Mouse (Mus musculus) embryo, embryonic 11.5 days (tissue): ENCODE results near the gene Cnp.
"Not testable (repeated sequence)": the region's sequence is repeated elsewhere in the genome, so short reads cannot be mapped to it uniquely, and the experiment has no call there.

Source experiments
- DNase-seq: peaks from one replicate; pipeline ENCODE4 v3.0.0-alpha.2; 2012; ENCODE audit warnings: low read depth, low spot score

Gene Cnp

DNA sequence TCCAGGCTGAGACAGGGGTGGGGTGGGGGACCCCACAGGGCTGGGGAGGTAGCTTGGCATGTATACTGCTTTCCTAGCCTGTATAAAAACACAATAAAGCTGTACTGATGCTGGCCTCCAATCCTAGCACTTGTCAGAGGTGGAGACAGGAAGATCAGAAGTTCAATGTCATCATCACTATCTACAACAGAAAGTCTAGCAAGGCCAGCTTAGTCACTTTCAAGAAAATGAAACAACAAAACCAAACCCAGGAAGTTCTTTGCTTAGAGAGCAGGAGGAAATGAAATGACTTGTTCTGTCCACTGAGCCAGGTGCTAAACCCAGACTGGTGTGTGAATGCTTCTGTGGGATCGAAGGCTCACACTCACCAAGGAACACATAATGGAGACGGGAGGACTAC lies 13.8 kb downstream of the Cnp start:
- DNase-seq = no peak

DNA sequence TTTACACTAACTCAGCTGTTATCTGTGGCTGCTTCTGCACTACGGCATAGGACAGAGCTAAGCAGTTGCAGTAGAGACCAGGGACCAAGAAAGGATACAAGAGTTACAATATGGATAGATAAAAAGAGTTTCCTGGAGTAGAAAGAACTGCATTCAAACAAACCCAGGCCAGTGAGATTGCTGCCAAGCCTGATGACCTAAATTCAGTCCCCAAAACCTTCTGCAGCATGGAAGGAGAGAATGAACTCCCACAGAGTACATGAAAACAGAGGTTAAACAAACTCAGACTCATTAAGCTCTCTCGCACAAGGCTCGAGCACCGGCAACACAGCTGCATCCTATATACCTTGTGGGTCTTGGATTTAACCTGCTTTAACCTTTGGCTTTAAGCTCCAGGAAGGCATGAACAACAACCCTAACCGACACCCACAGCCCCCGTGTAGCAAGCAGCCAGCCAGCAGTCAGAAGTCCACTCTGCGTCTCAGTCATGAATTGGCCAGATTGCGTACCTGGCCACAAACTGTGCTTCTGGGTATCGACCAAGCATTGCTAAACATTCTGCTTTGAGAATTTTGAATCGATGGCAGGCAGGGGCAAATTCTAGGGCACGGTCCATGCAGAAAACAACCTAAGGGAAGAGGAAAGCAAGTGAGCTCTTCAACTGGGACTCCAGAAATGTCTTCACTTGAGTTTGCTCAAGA lies 17.8 kb downstream of the Cnp start:
- no peak for DNase-seq

DNA sequence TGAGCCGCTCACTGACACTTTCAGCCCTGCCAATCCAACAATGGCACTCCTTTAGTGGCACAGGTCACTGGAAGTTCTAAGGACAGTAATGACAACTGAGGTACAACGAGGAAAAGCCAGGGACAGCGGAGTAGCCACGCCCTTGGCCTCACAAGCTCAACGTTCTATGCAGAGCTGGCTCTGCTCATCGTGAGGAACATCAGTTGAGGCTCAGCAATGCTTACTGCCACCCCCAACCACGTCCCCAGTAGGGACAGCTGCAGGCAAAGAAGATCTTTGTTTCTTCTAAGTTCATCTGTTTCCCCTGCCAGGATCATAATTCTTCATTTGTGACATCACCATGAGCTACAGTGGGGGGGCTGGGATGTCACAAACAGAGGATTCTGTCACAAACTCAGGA lies 19.9 kb downstream of the Cnp start:
- no peak for DNase-seq

DNA sequence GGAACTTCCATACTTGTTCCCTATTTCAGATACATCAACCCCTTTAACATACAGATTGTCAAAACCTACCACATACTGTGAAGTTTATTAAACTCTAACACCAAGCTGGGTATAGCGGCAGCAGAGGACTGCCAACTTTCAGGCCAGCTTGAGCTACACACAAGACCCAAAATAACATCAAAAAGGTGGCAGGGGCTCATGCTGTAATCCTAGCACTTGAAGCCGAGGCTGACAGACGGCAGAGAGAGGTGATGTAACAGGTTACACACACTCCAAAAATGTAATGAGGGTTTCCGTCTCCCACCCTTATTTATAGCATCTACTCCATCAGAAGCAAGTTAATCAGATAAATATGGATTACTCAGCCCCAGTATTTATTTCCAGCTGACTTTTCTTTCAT lies 20.8 kb downstream of the Cnp start:
- DNase-seq = no peak

DNA sequence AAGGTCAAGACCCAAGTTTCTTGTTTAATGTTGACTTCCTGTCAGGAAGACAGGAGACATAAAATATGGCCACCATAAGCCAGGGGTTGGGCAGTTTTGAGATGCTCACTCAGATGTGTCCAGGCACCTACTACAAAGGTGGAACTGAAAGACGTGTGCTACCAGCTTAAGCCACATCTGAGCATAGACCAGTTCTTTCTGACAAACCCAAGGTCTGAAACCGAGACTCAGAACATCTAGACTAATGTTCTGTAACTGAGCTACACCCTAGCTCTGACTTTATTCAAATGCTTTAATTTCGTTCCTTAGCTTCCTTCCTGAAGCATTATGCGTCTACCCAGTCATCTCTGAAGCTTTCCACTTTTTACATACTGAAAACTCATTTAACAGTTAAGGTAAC lies 23.4 kb downstream of the Cnp start:
- DNase-seq = no peak

DNA sequence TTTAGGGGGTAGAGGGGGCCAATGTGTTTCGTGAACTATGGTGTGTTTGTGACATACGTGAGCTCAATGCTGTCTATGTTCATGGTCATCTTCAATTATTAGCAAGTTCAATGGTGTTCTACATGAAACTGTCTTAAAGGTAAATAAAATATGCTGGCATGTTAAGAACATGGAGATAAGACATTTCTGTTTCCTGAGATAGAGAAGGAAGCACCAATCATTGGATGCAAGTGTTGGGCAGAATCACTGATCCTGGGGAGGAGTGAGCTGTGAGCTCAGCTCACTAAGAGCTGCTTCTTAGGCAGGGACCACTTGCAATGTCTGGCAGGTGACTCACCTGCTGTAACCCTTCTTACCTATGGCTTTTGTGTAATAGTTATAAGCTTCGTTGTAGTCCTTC lies 26.7 kb downstream of the Cnp start:
- no peak for DNase-seq

DNA sequence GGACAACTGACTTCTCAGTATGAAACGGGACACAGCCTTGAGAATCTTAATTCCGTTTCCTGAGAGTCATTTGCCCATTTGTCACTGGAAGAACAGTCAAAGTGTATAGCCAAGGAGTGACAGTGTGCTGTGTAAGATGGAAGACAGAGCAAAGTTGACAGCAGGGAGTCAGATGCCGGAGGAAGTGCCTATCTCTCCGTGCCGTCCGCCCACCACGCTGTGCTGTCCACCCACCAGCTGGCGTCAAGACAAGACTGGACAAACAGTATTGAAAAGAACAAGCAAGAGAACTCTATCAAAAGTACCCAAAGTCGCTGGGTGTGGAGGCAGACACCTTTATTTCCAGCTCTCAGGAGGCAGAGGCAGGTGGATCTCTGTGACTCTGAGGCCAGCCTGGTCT lies 28.5 kb downstream of the Cnp start:
- no peak for DNase-seq

DNA sequence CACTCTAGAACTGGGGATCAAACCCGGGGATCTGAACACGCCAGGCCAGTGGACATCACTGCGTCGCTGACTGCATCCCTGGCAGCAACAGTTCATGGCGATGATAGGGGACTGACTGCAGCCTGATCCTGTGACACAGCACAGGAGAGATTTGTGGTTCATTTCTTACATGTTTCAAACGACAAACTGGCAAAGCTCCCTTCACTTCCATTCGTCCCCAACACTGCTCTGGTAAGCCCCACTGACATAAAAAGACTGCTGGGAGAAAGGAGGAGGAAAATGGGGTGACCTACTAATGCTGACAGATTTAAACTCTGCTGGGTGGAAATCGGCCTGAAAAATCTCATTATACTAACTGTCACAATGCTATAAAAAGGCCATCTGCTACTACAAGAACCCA lies 29.1 kb downstream of the Cnp start:
- no peak for DNase-seq

DNA sequence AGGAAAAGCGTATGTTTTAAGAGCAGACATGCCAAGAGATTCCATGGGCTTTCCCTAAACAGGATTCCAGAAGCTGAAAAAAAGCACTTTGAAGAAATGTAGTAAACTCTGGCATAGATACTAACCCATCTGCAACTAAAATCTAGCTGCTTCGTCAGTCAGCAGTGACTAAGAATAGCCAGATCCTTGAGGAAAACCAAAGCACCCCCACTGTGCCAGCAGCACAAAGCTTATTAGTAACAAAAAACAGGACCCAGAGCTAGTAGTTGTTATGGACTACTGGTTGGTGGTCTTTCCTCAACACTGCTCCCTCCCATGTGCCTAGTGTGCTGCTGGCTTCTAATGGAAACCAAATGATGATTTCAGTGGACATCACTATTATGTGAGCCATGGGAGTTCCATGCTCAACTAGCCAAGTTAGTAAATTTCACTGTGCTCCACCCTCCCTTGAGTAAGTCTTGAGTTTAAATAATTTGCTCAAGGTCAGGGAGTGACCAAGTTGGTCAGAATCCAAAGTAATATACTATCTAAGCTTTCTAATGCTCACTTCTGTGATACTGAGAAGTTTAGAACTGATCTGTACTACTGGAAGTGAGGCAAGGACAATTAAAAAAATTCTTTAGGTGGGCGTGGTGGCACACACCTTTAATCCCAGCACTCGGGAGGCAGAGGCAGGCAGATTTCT lies 29.8 kb downstream of the Cnp start:
- DNase-seq = no peak

DNA sequence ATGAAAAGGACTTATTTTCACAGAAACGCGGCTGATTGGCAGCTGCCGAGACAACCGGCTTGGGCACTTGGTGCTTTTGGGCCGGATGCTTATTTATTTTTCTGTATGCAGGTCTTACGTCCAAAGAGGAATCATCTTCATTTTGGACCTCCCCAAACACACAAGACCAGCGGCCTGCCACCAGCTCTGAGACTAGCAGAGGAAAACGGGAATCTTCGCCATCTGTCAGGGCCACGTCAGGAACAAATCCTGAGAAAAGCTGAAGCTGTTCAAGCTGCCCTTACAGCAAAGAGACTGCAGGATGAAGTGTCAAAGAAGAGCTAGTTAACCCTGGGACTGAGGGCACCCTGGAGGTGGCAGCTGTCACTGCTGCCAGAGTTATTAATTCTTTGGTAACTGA lies 30.7 kb downstream of the Cnp start:
- DNase-seq = no peak

DNA sequence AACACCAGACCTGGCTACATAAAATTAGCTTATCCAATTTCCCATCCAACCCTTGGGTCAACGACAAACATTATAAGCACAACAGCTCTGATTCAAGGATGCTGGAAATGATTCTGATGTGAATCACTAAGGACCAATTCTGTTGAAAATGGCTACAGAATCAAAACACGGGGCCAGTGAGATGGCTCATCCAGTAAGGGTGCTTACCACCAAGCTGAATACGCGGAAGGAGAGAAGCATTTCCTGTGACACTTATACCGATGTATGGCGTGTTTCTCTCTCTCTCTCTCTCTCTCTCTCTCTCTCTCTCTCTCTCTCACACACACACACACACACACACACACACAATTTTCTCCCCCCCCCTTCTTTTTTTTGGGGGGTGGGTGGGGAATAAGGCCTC lies 32.4 kb downstream of the Cnp start:
- DNase-seq = no peak

DNA sequence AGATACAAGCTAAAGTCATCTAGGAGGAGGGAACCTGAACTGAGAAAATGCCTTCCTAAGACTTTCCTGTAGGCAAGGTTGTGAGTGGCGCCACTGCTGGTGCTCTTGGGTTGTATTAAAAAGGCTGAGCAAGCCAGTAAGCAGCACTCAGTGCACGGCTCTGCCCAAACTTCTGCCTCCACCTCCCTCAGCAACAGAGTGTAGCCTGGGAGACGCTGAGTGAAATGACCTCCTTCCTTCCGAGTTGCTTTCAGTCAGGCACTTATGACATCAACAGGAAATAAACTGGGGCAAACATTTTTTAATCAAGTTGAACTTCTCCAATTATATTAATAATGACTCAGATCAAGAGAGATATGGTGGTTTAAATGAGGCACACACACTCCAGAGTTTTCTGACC lies 34.1 kb downstream of the Cnp start:
- DNase-seq = no peak

DNA sequence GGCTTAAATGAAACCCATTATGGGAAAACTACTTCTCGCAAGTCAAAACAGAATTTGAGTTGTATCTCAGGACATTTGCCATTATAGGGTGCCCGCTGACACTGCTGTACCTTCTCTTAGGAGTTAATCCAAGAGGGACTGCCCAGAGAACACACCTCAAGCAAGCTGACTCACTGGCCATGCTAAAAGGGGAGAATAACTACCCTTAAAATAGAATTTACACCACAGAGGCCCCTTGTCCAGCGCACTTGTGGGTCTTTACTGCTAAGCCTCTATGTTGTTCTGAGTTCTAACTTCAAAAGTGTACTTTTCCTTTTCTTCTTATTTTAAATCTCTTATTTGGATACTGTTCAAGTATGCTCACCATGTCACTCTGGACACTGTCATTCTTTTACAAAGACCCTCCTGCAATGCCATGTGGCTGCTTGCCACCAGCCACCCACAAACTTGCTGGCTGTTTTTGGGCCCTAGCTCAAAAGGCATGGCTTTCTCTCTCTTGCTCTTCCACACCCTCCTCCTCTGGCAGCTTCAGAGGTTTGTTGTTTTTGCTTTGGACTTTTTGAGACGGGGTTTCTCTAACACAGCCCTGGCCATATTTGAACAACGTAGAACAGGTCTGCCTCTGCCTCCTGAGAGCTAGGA lies 34.8 kb downstream of the Cnp start:
- DNase-seq = no peak

DNA sequence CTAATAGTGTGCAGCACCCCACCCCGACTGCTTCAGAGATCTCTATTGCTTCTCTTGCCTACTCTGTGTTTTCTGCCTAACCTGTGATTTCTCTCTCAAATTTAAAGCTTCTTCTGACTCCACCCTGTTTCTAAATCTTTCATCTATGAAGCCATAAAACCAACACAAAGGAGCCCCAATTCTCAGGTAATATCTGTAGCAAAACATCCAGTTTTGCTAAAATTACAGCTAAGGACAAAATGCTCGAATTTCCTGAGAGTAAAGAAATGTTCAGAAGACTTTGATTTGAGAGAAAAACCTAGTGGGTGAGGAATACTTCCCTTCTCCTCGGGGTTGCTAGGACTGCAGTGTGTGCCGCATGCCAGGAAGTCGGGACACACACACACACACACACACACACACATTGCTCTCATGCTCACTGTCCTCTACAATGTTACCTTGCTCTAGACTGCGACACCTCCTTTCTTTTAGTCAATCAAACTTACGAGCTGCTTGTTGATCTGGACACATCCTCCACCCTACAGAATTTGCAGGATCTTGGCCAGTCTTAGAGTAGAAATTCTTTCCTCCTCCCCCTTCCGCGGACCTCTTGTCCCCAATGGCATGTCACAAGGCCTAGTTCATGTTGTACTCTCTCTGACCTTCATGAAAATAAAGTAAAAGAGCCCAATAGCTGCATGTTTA lies 35.4 kb downstream of the Cnp start:
- no peak for DNase-seq

DNA sequence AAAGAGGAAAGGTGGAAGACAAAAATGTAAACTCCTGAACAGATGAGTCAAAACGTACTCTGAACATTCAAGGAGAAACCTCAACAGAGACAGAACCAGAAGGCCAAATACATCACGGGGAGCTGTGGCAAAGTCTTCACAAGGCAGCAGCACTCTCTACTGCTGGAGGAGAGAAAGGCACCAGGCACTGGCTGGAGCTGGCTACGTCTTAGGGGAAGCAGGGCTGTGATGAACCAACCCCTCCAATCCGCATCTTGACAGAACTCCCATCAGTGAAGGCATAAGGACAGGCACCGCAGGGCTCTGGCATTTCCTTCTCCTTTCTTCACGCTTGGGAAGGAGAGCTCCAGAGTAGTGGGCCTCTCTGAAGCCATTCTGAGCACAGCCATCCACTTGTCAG lies 36.9 kb downstream of the Cnp start:
- DNase-seq = no peak

DNA sequence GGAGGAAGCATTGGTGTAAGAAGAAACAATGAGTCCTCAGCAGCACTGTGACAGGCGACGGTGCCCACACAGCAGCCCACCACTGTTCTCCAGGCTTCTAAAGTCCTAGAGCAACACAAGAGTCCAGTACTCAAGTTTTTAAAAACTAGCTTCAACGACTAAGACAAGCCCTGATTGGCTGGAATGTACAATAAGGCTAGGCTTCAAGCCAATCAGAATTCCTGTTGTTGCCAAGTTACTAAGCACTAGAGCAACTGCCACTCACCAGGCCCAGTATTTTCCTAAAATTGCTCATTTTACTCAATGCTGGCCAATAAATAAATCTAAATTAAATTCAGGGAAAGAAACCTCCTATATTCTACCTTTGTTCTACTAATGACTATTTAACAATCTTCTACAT lies 38.5 kb downstream of the Cnp start:
- no peak for DNase-seq

DNA sequence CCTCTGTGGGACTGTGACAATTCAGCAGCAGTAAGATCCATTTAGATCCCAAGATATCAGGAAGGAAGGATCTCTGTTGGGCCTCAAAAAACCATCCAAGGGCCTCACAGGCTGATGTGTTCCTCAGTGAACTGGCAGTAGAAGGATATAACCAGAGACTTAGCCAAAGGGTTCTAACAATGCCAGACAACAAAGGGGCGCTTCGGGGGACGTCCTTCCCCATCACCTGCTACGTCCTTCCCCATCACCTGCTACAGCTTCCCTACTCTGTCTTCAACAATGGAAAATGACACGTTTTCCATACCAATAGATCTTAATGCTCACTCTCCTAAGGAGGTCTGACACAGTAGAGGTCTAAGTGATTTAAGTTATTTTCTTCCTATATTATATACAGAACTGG lies 41.6 kb downstream of the Cnp start:
- no peak for DNase-seq

DNA sequence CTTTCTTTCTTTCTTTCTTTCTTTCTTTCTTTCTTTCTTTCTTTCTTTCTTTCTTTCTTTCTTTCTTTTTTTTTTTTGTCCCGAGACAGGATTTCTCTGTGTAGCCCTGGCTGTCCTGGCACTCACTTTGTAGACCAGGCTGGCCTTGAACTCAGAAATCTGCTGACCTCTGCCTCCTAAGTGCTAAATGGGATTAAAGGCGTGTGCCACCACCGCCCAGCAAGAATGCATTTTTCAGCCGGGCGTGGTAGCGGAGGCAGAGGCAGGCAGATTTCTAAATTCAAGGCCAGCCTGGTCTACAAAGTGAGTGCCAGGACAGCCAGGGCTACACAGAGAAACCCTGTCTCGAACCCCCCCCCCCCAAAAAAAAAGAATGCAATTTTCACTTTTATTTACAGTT lies 42.1 kb downstream of the Cnp start:
- not testable (repeated sequence) for DNase-seq

DNA sequence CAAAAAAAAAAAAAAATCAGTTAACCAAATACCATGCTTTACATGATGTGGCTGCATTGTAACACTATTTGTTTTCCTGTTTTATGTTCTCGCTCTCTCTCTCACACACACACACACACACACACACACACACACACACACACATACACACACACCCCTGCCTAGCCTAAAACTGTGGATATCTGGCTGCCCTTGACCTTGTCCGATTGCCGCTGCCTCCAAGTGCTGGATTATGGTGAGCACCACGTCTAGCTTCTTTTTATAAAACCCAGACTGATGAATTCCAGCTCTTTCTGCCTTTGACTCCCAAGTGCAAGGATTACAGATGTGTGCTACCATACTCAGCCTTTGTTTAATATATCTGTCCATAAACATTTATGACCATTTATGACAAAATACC lies 42.8 kb downstream of the Cnp start:
- no peak for DNase-seq

DNA sequence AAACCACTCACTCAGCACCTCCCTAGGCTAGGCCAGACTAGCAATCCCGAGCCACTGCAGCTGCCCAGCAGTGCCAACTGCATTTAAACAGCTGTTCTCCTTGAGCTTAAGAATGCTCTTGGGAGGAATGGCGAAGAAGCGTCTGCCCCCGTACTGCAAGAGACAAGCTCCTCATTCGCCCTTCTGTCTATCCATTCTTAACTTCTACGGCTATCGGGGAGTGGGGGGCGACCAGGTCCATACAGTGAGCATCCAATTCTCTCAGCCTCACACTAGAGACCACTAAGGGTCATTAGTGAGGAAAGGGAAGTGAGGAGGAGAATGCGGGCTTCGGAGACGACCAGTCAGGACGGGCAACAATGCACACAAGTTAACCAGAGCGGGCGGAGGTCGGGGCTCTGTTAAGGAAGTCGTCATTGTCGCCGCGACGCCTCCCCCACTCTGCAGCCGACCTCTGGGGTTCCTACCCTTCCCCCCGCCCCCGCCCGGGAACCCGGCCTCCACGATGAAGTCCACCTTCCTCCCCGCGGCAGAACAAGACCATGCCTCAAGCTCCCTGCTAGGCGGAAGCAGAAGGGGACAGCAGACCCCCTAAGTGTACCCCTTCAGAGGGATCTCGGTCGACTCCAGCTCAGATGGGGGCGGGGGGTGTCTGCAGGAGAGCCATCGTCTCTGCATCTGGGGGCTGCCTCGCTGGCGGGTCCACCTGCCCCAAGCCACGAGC lies 44.2 kb downstream of the Cnp start, which contains the start of gene Nkiras2:
Nkiras2 (plus strand) TSS at position 484 of the 724 bp plus-strand sequence.
- DNase-seq = peak; percentile 57

DNA sequence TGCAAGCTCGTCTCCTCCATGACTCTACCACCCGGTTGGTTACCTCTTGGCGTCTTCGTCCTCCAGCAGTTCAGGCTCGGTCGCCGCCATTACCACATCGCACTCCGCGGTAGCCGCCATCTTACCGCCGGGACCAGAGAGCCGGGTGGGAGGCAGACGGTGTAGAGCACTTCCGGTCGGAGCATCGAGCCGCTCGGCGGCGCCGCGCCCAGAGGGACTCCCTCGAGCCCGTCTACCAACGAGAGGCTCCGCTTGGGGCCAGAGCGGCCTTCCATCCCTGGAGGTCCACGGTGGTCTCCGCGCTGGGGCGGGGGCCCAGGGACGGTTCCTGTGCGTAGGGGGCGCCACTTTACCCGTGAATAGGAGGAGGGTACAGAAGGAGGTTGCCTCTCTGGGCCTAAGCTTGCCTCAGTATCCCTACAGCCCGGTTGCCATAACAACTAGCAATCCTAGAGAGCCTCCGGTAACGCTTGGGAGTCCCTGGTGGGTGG lies 44.8 kb downstream of the Cnp start:
- DNase-seq = peak; percentile 97

DNA sequence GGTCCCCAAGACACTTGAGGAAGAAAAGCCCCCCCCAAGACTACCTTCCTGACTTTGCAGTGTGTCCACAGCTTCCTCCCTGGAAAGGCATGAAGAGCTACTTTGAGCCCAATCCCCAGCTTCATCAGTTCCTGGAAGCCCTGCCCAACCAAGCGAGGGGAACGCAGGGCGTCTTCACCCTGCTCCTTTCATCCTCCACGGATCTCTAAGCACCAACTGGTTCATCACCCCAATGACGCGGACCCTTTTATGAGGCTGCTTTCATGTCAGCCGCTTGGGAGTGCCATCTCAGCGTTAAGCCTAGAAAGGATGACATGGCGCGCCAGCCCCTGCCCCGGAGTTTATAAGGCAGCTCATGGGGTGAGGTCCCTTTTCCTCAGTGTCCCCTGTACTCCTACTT lies 45.3 kb downstream of the Cnp start, which contains the start of gene Dnajc7:
Dnajc7 (minus strand) TSS at position 187 of the 400 bp plus-strand sequence.
- DNase-seq = no peak
